ENCODE assay signal across 22 mouse cellular contexts in the genomic region with DNA sequence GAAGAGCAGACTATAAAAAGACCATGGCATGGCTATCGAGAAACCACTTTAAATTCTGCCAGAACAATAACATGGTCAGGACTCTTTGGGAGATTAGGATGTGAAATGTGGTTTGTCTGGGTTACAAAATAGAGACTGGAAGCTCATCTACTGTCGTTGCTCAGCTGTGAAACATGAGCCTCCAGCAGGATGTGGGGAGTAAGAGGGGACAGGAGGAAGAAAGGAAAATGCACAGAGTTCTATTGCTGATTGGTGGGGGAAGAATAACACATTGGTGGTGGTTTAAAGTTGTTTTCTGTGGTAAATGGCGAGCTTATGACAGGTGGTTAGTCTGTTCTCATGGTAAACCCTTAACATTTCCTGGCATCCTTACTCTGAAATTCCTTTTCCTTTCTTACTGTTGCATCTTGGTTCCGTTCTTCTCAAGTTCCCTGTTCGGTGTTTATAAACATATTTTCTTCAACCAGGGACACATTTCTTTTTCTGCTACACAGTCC.
"Had no signal": no experiment of that assay in that cellular context is flagged by ENCODE, and none has a peak within 500 bp of the region (broad histone marks: within the 10 kb centered on the region; RNA-seq: fewer than 3 reads in every experiment).

No protein-coding gene starts in this region.

- DNase-seq: kidney, adult 11 months; kidney, adult 8-10 months; kidney, postnatal 10 days; kidney, postnatal 36 days; liver; lung, adult 18-20 months; lung, postnatal 10 days; lung, postnatal 36 days; midbrain, embryonic 14.5 days; right cerebral cortex, postnatal 14 days; right cerebral cortex, postnatal 4 days; spleen, adult 18-20 months; thymus, postnatal 14 days; thymus, postnatal 4 days had no signal

- H3K27ac ChIP-seq: kidney, embryonic 15.5 days; limb, embryonic 10.5 days; limb, embryonic 13.5 days; liver, embryonic 12.5 days; liver, embryonic 15.5 days; lung, embryonic 15.5 days; stomach, embryonic 15.5 days had no signal

- H3K4me1 ChIP-seq: kidney, embryonic 15.5 days; limb, embryonic 13.5 days; liver, embryonic 12.5 days; liver, embryonic 15.5 days; lung, embryonic 15.5 days; stomach, embryonic 15.5 days had no signal

- H3K27me3 ChIP-seq: kidney, embryonic 15.5 days; limb, embryonic 13.5 days; liver, embryonic 12.5 days; liver, embryonic 15.5 days; lung, embryonic 15.5 days; stomach, embryonic 15.5 days had no signal

- H3K36me3 ChIP-seq: kidney, embryonic 15.5 days; limb, embryonic 13.5 days; liver, embryonic 12.5 days; liver, embryonic 15.5 days; lung, embryonic 15.5 days; stomach, embryonic 15.5 days had no signal

- H3K9ac ChIP-seq: kidney, embryonic 15.5 days; limb, embryonic 13.5 days; liver, embryonic 12.5 days; liver, embryonic 15.5 days; lung, embryonic 15.5 days; stomach, embryonic 15.5 days had no signal

- H3K4me3 ChIP-seq: kidney, embryonic 15.5 days; limb, embryonic 10.5 days; limb, embryonic 13.5 days; liver, embryonic 12.5 days; liver, embryonic 15.5 days; lung, embryonic 15.5 days; stomach, embryonic 15.5 days had no signal

- H3K4me2 ChIP-seq: kidney, embryonic 15.5 days; limb, embryonic 13.5 days; liver, embryonic 12.5 days; liver, embryonic 15.5 days; lung, embryonic 15.5 days; midbrain, embryonic 11.5 days; stomach, embryonic 15.5 days had no signal

- H3K9me3 ChIP-seq: kidney, embryonic 15.5 days; limb, embryonic 10.5 days; liver, embryonic 12.5 days; liver, embryonic 15.5 days; lung, embryonic 15.5 days; stomach, embryonic 15.5 days had no signal

- ATAC-seq: liver, embryonic 12.5 days had no signal
